Mouse (Mus musculus) ES-Bruce4 (cell line): ENCODE results near the gene Ache.
"Not testable (repeated sequence)": the region's sequence is repeated elsewhere in the genome, so short reads cannot be mapped to it uniquely, and the experiment has no call there.

Experiments used
- CTCF ChIP-seq: IDR thresholded peaks from one replicate; pipeline ENCODE4 v1.8.1; 2011; ENCODE audit warnings: low read depth, low read length
- POLR2A ChIP-seq: IDR thresholded peaks from one replicate; pipeline ENCODE4 v1.8.1; 2011; ENCODE audit warnings: low read length; ENCODE audit not compliant: insufficient read depth

GRCm38 (mm10) chr5:137284411-137284810 lies 2.9 kb upstream of the Ache start:
- not testable (repeated sequence) for TF ChIP-seq POLR2A, CTCF
